Mouse (Mus musculus) urinary bladder, postnatal 25 days (tissue): ENCODE data around the gene Ica1.

Experiments used
- DNase-seq: peaks from one replicate; pipeline ENCODE4 v3.0.0; 2022; ENCODE audit warnings: low spot score

Gene Ica1

DNA sequence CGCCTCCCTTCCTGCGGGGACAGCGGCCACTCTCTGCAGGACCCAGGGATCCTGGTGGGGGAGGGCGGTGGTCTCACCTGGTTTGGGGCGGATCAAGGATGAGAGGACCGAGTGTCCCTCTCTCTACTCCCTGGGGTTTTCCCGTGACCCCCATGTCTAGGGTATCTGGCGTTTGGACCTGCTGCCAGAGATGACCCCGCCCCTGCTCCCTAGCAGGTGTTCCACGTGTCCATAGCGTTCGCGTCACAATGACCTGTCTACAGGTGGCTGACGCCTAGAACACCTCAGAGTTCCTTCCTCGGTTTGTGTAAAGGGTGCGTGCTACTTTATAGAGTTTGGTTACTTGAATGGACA is at the start of gene Ica1:
TSS of gene Ica1 (minus strand) at position 193 of the 354 bp plus-strand sequence.
- peak; percentile 32 for DNase-seq

- DNase-seq = no peak
These were observed 41.6 kb upstream of the Ica1 start for GRCm38 (mm10) chr6:8819866-8820265.

DNA sequence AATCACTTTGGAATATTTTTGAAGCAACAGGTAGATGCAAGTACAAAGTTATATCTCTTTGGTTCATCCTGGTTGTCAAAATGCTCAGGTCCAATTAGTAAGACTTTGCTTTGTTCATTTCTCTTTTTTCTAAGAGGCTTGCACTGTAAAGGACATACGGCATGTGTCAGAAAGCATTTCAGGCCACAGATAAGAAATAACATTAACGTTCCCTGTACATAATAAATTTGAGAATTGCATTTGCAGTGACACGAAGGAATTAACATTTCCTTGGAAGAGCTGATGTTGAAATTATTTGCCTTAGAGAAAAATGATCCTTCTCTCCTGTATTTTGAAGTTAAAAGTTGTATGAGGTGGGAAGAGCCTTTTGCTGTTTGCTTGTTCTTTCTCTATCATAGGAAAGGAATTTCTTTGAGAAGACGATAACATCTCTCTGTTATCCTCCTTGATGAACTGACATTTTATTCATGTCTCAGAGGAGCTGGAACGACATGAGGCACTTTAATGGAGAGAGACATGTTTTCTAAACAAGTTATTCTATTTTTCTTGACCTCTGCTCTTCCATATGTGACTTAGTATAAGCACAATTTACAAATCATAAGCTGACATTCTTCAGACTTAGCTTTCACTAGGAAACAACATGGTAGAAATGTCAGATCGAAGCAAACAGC is 36.2 kb upstream of the Ica1 start:
- no peak for DNase-seq

DNA sequence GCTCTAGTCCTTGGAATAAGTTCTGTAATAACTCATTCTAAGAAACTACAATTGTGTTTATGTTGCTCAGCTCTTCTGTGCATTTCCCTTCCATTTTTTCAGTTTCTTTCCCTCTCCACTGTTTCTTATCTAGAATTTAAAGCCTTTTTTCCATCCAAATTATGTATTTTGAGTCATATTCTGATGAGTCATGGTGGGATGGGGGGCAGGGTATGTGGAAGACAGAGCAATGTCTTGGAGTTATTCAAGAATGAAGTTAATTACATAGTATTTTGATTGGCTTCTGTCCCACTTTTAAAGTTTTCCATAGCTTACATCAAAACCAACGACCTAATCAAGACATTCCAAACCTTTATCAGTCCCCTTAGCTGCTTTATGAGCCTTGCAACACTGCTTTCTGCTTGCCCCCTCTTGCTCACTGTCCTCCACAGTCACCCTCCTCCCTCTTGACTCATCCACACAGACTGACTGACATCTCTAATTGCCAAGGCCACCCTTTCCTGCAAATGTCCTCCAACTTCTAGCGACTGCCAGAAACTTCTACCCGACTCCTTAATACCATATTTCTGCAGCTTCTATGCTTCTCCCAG is 24.4 kb upstream of the Ica1 start:
- no peak for DNase-seq

DNA sequence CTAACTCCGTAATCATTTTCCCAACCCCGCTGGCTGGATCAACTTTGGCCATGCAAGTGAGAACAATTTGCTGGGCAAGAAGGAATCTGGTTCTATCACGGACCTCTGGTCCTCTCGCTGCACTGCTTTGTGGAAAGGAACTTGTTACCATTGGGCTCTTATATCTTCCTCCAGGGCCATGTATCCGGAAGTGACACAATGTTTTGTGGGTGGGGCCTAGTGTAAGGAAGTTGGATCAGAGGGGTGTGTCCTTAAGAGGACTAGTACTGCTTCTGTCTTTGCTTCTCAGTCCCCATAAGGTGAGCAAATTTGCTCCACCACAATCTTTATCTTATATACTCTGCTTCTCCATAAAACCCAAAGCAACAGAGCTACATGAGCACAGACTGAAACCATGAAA is 14.1 kb upstream of the Ica1 start:
- no peak for DNase-seq

DNA sequence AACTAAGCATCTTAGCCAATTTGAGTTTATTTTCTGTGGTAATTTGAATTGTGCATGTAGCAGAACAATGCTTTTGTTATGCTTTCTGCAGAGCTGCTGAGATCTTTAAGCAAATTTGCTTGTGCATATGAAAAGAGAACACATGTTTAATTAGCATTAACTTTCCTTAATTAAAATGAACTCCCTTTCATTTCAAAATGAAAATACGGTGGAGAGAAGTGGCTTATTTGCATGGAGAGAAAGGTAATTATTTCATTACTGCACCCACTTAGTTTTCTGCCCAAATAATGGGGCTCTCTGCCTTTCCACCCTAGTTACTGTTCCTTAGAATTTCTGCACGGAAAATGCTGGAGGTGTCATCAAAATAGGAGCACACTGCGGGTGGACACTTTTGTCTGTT is 13.5 kb upstream of the Ica1 start:
- no peak for DNase-seq

- no peak for DNase-seq
These were observed 2.3 kb upstream of the Ica1 start for GRCm38 (mm10) chr6:8780618-8781017.

DNA sequence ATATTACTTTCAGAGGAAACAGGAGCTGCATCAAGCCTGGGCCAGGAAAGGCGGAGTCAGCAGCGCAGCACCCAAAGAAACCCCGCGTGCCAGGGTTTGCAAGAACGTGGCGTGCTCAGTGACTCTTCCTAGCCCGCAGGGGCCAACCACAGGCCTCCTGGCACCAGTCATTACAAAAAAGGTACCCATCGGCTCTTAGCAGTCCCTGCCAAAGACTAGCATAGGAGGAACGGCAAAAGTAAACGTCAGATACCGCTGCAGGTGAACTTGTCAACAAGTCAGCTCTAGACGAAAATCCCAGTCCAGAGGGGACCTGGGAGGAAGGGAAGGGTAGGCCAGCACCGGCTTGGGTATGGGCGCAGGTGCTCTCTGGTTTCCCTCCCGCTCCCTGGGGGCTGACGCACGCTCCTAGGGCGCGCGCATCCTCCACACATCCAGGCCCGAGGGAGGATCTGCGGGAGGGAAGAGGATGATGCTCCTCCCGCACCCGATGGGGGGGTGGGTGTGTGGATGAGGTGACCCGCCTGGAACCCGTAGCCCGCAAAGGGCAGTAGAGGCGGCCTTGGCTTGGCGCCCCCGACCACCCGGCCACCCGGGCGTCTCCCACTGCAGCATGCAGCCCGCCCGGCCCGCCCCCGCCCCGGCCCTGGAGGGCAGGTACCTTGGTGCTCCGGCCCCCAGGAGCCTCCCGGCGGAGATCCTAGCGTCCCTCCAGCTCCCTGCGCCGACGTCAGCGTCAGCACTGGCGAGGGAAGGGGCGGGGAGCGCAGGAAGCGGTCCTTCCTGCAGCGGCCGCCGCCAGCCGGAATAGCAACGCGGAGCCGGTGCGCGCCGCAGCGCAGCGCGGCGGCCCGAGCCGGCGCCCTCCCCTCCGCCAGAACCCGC is 635 bp downstream of the Ica1 start:
- DNase-seq = peak; percentile 40

GRCm38 (mm10) chr6:8771539-8771938 is 6.7 kb downstream of the Ica1 start:
- no peak for DNase-seq

DNA sequence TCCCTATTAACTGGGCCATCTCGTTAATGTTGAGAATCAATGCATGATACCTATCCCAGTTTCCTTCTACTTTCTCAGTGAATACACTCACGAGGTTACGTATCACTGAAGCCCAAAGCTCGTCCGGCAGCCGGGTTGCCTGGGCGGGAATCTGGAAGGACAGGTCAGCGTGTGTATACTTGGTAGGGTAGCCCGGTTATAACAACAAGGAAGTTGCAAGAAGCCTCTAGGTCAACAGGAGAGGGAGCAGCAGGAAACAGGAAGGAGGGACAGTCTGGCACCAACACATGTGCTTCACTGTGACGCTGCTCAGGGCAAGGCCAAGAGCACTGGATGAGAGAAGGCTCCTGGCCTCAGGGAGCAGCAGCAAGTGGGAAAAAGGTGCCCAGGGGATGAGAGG is 7.9 kb downstream of the Ica1 start:
- DNase-seq = peak; percentile 18

DNA sequence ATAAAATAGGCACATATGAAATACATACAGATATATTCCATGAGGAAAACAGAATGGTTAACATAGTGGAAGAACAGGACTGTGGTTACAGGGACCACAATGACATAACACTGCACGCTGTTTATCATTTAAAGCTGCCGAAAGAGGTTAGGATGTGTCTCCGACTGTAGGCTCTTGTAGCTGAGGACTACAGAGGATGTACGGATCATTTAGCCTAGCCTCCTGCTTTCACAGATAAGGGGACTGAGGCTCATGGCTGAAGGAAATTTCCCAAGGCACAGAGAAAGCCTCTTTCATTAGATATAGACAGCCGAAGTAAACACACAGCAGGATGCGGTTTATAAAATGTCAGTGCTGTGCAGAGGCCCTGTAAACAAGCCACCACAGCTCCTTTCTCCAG is 8.5 kb downstream of the Ica1 start:
- no peak for DNase-seq

DNA sequence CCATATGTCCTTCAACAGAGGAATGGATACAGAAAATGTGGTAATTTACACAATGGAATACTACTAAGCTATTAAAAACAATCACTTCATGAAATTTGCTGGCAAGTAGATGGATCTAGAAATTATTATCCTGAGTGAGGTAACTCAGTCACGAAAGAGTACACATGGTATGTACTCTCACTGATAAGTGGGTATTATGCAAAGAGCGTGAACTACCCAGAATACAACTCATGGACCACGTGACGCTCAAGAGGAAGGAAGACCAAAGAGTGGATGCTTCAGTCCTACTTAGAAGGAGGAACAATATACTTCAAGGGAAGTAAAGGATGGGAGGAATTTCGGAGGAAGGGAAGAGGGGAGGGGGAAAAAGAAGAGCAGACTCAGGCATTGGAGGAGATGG is 11.6 kb downstream of the Ica1 start:
- no peak for DNase-seq

DNA sequence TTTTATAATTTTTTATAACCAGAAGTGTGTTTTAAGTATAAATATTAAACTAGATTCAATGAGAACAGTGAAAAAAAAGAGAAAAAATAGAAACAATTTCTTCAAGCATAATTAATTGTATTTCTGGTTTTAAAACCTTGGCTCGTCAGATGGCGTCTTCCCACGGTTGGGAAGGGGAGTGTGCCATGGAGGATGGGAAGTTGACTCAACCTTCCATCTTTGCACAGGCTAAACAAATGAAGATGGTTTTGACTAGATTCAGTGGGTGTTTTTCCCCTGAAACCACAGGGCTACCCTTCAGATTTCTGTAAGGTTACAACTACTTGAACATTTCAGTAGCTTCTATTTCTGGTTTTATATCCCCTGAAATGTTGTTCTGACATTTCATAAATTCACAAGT is 12.5 kb downstream of the Ica1 start:
- DNase-seq = no peak

GRCm38 (mm10) chr6:8765064-8765463 is 13.2 kb downstream of the Ica1 start:
- DNase-seq = no peak

DNA sequence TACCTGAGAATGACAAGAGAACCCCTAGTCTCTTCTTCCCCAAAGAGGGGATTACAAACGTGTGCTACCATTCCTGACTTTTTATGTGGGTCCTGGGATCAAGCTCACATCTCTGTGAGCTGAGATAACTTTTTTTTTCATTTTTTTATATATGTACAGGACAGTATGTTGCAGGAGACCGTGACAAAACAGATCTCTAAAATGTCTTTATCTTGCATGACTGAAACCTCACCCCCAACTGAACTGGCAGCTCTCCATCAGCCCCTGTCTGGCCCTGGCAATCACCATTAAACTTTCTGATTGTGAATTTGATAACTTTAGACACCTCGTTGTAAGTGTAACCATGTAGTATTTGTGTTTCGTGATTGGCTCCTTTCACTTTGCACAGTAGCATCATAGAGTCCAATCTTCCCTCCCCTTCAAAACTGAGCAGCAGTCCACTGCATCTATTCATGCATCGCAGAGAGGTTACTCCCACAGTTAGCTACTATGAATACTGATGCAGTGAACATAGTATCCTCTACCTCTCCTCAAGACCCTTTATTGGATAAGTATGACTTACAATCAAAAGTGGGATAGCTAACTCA is 17.5 kb downstream of the Ica1 start:
- DNase-seq = no peak

GRCm38 (mm10) chr6:8759901-8760300 is 18.4 kb downstream of the Ica1 start:
- no peak for DNase-seq

DNA sequence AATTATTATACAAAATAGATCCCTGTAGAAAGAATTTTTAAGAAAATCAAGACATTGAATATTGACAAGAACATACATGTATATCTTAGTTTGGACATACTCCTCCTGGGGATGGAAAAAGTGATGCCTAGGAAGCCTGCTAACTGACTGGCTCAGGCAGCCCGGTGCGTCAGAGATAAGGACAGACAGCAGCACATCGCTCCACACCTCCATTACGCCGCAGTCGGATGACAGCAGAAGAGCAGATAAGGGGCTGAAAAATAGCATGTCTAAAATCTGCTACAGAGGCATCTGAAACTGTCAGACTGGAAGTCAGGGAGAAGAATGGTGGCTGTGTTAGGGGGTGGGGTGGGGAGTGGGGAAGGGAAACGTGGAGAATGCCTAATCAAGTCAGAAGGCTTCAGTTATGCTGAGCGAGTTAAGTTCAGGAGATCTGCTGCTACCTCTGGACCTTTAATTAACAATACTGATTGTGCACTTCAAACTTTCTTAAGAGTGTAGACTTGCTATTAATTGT is 22.5 kb downstream of the Ica1 start:
- no peak for DNase-seq

- DNase-seq = no peak
These were observed 23.8 kb downstream of the Ica1 start for GRCm38 (mm10) chr6:8754486-8754885.

GRCm38 (mm10) chr6:8753723-8754036 is 24.6 kb downstream of the Ica1 start:
- no peak for DNase-seq

GRCm38 (mm10) chr6:8752984-8753722 is 25.1 kb downstream of the Ica1 start:
- peak; percentile 23 for DNase-seq

DNA sequence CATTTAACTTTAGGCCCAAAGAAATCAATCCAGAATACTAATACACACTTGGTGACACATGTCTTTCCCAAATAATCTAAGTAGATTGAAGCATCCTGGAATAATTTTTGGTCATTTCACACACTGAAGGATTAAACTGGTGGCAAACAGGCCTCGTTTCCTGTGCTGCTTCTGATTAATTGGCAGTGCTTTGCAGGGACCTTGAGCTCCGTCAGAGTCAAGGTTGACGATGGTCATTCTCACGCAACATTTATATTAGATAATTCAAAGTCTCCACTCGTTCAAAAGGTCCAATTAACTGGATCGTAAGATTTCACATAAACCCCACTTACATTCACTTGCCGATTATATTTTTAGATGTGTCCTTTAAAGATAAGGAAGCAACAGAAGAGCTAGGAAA is 33.4 kb downstream of the Ica1 start:
- DNase-seq = no peak

DNA sequence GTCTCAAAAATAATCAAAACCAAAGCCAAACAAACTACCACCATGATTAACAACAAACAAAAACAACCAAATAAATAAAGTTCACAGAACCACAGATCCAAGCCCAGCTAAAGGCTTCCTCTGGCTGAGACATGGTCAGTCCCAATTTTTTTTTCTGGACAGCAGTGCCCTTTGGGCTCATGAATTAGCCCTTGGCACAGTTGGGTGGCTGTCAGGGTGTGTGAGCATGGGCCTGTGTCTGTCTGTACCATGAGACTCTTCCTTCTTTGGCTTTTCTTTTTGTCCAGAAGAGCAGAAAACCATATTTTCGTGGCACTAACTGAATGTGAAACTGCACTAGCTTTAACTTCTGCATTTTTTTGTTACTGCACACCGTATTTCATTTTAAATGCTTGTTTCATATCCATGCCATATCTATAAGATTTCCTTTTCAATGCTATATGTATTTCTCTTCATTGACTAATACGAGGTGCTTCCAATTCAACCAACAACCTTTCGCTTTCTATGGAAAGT is 34.0 kb downstream of the Ica1 start:
- no peak for DNase-seq
